Mouse (Mus musculus) kidney, postnatal 36 days (tissue): ENCODE data around the gene Nsd2.
"Not testable (repeated sequence)": the region's sequence is repeated elsewhere in the genome, so short reads cannot be mapped to it uniquely, and the experiment has no call there.

Source experiments
- DNase-seq, 2 experiments: peaks; one replicate each; pipeline ENCODE4 v3.0.0; 2021 to 2022; ENCODE audit warnings: mixed read lengths in 2 of 2

Gene Nsd2

DNA sequence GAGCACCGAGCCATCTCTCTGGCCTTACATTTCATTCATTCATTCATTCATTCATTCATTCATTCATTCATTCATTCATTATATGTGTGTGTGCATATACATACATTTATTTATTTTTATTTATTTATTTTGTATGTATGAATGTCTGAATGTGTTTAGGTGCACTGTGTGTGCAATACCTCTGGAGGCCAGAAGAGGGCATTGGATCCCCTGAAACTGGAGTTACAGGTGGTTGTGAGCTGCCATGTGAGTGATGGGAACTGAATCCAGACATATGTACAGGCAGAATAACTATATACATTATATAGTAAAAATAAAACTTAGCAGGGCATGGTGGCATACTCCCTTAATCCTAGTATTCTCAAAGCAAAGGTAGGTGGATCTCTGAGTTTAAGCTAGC is 32.6 kb downstream of the Nsd2 start:
- peak in 1 of 2 experiments; percentile 11 for DNase-seq

DNA sequence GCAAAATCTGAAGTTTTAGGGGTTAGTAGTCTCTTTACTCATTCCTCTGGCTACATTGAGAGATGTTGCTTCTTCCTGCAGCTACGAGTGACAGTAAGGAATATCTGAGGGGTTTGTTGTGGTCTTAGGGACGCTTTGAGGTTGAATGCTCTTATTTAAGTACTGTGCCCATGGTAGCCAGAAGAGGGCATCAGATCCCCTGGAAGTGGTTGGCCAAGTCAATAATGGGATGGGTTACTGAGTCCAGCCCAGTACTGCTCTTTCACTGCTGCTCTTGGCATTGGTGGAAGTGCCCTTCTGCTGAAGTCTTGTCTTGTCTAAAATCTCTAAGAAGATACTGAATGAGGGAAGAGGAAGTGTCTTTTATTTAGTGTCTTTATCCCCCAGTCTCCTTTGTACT is 33.5 kb downstream of the Nsd2 start:
- peak; percentile 10 to 25 for DNase-seq

DNA sequence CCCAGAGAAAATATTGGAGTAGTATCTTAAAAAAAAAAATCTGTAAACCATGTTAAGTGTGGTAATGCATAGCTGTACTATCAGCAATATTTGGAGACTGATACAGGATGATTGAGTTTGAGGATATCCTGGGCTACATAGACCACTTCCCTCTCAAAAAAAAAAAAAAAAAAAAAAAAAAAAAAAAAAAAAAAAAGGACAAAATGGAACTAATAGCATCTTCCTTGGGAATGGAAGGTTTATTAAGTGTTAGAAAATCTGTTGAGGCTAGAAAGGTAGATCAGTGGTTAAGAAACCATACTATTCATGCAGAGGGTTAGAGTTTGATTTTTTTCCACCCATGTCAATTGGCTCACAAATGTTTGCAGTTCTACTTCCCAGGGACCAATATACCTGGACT is 37.2 kb downstream of the Nsd2 start:
- DNase-seq = no peak

DNA sequence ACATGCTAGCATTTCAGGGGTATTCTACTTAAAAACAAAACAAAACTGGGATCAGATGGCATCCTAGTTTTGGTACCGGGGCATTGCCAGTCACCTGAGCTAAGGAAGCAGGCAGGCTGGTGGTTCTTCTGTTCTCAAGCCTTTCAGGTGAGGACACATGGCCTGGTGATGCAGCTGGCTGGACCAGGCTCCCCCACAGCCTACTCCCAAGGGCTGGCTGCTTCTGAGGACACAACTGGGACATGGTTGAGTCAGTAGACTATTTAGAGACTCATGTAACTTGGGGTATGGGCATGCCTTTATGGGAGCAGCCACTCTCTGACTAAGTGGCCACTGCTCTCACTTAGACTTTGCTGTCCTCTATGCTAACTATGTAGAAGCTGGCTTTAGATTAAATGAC is 54.9 kb downstream of the Nsd2 start:
- DNase-seq = no peak

DNA sequence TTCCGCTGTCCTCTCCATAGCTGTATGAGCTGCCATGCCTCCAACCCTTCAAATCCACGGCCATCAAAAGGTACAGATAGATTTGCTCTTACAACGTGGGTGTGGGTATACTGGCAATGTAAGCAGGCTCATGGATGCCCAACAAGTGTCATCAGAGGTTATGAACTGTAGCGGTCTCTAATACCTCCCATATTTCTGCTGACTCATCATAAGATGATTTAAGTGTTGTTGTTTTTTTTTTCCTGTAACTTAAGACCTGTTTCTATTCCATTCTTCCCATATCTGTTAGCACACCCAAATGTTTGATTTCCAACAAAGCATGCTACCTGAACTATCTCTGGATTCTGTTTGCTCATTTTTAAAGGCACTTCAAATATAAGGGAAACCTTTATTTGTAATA is 60.6 kb downstream of the Nsd2 start:
- DNase-seq = no peak

DNA sequence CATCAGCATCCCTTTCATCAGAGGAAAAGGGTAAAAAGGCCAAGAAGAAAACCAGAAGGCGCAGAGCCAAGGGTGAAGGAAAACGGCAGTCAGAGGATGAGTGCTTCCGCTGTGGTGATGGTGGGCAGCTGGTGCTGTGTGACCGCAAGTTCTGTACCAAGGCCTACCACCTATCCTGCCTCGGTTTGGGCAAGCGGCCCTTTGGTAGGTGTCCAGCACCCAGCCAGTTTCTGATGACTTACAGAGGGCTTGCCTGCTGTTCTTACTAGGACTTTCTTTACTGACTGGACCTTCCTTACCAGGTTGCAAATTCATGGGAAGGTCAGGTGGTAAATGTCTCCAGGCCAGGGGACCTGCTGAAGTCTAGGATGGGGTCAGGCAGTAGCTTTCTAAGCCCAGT is 72.9 kb downstream of the Nsd2 start:
- DNase-seq = no peak

DNA sequence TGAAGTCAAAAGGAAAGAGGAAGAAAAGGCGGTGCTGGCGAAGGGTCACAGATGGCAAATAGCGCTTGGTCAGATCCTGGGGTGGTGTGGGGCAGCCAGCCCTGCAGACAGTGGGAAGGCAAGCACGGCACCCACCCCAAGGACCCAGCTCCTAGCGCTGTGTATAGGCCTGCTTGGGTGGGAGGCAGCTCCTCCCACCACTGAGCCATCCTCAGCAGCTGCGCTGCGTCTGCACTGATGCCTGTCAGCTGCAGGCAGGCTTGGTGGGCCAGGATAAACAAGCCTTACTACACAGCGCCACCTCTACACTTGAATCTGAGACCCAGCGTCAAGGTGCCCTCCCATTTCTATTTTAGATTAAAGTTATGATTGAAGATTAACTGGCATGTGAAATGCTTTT is 74.6 kb downstream of the Nsd2 start:
- no peak for DNase-seq

DNA sequence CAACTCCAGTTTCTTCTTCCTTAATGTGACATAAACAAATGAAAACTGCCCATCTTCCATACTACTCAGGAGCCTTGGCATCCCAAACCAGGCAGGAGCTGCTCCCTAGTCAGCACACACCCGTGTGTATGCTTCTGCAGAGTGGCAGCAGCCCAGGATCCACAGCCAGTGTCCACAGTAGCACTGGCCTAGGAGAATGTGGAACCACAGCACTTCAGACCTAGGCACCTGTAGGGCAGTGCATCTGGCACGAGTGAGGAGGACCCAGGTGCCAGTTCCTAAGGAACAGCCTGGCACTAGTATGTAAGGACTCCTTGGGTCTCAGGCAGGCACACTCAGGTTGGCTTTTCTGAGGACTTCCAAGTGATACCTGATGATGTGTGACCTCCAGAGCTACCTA is 76.6 kb downstream of the Nsd2 start:
- DNase-seq = no peak

DNA sequence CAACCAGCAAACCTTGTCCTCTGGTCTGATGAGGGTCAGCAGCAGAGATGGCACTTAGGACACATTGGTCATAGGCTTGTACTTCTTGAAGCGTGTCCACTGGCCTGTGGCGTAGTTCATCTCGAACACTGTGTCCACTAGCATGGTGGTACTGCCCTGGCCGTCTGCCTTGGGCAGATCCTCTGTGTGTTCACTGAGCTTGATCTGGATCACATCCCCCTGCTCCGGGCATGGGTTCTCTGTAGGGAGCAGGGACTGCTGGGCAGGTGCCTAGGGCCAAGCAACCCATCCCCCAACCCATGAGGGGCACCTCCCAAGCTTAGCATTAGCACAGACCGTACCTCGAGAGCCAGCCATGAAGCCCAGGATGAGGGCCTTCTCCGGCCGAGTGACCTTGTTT is 78.1 kb downstream of the Nsd2 start:
- DNase-seq = peak in 1 of 2 experiments; percentile 50

DNA sequence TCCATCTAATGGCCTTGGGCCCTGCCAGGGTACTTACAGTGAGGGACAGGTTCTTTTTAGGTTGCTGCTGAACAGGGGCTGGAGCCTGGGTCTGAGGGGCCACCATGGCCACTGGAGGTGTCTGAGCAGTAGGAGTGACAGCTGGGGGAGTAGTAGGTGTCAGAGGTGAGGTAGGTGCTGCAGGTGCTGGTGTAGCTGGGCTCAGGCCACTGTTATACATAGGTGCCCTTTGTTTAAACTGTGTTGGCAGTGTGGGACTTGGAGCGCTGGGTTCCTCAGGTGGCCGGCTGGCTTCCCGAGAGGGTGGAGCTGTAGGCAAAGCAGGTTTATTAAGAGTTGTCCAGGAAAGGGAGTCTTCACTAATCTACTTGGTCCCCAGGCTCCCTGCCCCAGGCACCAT is 78.7 kb downstream of the Nsd2 start:
- DNase-seq = no peak

DNA sequence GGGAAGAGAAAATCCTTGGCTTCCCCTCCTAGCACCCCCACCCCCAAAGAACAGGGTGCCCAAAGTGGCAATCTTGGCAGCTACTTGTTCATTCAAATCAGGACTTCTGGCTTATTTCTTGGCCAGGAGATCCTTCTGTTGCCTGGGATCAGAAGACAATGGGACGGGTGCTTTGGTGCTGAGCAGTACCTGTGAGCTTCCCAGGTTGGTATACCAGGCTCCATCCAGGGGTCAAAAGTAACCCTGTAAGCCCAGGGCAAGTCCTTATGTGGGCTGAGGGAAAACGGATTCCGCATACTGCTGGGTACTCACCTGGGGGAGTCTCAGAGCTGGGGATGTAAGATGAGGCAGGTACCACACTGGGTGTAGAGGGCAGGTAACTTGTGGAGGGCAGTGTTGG is 79.6 kb downstream of the Nsd2 start:
- DNase-seq = no peak

DNA sequence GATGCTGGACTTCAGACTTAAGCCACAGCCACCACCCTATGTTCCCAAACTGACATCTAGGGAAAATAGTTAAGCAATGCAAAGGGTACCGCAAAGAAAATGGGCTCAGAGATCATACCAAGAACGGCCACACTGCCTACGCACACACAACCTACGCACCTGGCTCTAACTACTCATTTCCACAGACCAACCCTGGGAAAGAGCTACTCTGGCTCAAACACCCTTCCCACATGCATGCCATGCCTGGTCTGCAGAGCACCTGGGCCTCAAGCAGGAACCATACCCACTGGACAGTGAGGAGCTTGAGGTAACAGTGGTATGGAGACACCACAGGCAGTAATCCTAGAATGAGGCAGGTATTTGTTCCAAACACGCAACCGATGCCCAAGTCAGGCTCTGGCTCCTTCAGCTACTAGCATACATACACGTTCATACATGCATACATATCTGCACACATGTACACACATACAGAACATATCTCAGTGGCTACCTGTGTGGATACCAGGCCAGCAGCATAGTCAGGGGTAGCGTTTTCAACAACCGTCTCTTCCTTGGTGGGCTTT is 80.3 kb downstream of the Nsd2 start:
- DNase-seq = no peak

DNA sequence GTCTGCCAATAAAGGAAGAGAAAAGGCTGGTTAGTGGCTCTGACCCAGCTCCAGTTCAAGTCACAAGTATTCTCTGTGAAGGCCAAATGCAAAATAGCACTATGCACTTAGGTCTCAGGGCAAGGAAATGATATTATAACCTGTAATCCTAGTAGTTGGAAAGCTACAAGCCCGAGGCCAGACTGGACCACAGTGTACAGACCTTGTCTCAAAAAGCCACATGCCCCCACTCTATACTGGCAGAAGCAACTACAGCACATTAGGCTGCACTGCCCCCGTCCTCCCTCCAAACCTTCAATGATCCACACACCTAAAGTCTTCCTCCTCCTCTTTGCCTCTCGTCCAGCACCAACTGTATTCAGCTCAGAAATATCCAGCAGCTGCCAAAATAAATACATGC is 80.8 kb downstream of the Nsd2 start:
- no peak for DNase-seq

DNA sequence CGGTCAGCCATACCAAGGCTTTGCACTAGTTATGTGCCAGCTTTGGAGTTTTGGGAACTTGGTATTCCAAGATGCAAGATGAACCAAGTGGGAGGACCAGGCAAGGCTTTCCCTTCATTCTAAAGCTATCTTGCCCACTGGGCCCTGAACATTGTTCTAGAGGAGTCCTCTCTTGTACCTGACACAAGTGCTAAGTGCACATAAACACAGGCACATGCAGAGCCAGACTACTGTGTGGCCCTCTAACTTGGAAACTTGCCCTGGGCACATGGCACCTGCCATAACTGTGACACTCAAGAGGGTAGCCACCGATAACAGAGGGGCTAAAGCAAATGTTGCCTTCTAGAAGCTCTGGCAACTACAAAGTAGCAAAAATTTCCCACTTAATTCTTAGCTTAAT is 82.2 kb downstream of the Nsd2 start:
- DNase-seq = no peak

DNA sequence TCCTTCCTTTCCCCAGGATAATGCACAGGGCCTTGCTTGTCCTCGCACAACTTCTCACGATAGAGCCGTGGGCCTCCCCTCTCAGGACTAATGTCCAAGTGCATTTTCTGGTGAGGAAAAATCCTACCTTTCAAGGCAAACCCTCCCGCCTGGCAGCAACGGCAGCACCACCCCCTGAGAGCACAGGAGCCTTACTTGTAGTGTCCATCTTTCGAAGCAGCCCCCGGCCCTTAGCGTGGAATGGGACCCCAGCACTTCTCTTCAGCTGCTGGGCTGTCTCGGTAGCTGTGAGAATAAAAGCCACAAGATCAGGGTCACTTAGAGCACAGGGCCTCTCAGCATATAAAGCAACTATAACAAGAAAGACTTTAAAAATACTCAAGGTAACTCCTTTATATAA is 82.7 kb downstream of the Nsd2 start:
- no peak for DNase-seq

DNA sequence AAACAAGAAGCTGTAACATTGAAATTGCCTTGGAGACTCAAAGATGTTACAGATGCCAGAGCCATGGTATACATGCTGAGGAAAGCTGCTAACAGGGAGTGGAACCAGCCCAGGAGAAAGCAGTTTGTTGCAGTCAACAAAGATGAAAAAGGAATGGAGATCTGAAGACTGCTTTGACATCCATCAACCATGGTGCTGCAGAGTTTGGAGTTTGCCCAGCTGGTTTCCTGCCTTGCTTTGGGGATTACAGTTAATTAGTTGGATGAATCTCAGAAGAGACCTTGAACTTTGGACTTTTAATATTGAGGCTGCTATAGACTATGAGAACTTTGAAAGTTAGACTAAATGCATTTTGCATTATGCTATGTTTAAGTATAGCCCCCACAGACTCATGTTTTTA is 94.5 kb downstream of the Nsd2 start:
- DNase-seq = not testable (repeated sequence)

DNA sequence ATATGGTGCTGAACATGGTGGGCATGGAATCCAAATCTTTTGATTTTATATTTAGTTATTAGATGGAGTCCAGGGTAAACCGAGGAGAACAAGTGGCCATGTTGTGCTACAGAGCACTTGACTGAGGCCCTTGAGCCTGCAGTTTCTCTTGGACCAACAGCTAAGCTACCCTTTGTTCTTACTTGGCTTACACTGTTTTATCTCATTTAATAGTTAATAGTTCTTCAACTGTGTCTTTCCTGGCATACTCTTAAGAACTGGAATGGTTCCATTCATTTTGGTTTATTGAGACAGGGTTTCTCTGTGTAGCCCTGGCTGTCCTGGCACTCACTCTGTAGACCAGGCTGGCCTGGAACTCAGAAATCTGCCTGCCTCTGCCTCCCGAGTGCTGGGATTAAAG is 96.1 kb downstream of the Nsd2 start:
- peak in 1 of 2 experiments; percentile 36 for DNase-seq

DNA sequence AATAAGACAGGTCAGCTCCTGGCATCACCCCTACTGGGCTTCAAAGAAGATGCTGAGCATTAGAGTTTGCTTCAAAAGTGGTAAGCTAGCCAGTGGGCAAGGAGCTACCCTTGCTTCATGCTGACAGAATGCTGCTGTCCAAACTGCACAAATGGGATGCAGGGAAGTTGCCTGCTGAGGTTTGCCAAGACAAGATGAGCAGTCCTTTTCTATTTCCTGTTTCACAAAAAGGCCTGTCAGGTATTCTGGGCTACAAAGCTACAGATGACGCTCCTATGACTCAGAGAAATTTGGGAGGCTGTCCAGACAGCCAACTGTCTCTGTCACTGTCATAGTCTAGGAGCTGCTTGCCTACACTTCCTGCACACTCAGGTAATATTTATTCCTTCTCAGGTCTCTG is 98.9 kb downstream of the Nsd2 start:
- no peak for DNase-seq

DNA sequence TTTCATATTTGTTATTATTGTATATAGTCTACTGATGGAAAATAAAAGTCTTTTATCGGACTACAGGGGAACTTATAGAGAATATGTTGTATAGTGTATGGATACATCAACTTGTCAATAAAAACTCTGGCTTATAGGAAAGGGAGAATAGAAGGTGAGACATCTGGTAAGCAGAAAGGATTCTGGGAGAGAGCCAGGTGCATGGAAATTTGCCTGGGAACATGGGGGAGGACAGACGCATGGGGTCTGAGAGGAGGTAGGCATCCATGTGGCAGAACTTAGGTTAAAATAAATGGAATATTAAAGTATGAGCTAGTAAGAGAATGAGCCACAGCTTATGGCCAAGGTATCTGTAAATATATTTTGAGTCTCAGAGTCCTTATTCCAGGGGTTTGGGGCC is 99.5 kb downstream of the Nsd2 start:
- DNase-seq = no peak

DNA sequence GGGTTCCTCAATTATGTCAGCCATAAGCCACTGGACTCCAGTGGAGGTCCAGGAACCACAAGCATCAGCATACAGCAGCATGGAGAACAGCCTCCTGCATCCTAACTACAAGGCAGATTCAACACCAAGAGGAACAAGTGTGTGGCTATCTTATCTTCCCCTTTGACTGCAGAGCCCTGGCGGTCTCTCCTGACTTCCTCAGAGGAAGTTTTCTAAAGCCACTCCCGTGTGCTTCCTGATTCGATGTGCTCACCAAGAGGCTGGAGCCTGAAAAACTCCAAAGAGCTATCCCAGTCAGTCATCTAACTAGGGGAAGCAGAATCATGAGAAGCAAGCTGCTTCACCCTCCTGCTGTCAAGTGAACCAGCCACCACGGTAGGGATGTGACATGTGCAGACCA is 100.4 kb downstream of the Nsd2 start:
- DNase-seq = no peak

DNA sequence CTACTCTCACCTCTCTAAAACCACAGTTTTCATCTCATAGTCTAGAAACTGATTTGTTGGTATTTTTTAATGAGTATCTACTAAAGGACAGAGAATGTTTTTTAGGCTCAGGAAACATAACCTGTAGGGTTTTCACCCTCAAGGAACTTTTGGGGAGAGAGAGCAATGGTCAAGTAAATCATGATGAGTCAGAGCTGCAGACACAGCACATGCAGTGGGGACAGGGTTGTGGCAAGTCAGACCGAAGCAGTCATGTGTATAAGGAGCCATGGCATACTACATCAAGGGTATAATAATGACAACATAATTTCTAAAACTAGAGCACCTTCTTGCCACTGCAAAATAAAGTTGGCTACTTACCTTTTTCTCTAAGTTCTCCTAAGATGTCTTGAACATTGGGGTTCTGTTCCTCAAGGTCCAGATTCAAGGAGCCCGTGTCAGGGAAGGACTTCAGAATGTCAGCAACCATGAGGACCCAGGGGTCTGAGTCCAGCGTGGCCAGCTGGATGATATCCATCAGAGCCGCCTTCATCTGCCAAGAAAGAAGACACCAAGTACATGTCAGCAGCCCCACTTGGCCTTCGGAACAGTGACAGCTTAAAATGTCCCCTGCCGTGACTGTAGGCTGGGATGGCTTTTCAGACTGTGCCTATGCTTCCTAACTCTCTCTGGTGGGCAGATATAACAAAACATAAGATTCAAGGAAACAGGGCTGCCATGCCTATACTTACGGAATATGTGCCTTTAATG is 101.1 kb downstream of the Nsd2 start:
- DNase-seq = peak in 1 of 2 experiments; percentile 47

DNA sequence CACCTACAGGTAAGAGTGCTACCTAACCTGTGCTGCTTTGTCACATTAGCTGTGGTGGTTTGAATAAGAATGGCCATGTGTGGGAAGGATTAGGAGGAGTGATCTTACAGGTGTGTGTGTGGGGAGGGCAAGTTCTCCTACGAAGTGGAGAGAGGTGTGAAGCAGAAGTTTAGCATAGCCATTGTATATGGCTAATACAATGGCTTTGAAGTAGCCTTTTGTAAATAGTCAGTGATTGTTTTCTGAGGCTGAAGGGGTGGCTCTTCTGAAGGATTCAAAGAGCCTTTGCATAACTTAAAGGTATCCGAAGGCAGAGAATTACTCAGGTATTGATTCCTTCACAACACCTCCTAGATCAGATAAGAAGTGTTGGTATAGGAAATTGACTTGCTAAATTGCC is 102.0 kb downstream of the Nsd2 start:
- DNase-seq = no peak

DNA sequence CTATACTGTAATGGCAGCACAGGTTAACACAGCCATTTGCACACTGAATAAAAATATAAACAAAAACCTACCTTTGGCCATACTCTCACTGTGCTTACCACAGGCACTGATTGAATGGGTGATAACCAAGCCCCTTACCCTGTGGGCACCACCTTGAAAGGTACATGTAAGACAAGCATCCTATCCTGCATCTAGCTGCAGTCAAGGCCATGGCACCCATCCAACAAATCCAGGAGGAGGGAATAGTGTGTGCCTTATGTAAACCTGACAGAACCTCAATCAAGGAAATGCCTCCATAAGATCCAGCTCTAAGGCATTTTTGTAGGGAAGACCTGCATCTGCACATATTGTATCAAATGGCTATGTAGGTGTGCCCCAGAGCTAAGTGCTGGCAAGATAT is 105.6 kb downstream of the Nsd2 start:
- no peak for DNase-seq

DNA sequence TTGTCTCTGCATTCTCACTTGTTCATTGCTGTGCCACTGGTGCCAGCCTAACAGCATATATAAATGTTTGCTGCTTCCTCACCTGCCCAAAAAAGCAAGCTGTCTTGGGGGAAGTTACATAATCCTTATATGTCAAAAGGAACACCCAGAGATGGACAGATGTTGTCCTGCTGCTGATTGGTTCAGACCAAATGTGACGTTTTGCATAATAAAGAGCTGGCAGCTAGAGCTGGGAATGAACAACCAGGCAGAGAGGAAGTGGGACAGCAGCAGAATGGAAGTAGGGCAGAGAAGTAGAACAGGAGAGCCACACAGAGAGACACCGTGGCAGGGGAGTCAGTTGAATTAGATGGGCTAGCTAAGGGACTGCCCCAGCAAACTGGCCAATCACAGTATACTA is 111.9 kb downstream of the Nsd2 start:
- DNase-seq = no peak

DNA sequence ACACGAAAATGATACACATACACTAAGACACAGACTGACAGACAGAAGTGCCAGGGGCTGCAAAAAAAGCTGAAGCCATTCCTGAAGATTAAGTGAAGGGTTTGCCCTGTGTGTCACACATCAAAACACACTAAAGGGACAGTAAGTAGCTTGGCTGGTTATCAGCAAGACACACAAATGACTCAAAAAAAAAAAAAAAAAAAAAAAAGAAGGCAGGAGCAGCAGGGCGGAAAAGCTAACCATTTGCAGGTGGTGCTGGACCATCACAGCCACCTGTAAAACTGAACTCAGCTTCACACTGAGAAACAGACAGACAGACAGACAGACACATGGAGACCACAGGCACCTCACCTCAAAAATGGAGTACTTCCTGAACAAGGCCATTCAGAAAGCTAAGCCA is 113.6 kb downstream of the Nsd2 start:
- DNase-seq = no peak
